Mouse (Mus musculus) cerebellum, adult 11 months (tissue): ENCODE measurements around the gene 1700086D15Rik.

Source experiments
- DNase-seq: peaks from one replicate; pipeline ENCODE4 v3.0.0; 2022

The 1700086D15Rik gene

GRCm38 (mm10) chr11:65159791-65160190 lies at the start of gene 1700086D15Rik:
Gene 1700086D15Rik (minus strand): TSS chr11:65159891.
- DNase-seq: no peak

DNA sequence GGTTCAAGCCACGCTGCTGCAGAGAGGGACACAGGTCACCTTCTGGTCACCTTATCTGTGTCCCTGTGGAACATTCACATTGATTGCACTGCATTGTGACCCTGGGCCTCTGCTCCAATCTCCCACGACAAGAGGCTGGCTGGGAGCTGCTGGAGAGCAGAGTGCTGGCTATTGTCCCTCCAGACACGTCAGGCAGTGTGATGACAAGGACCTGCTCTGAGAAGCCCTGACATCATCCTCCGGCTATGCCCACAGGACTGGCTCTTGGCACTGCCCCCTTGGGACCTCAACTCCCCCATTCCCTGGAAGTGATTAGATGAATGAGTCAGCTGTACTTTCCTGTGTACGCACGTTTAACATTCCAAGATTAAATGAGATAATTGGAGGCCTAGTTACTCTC lies 49.8 kb upstream of the 1700086D15Rik start:
- no peak for DNase-seq

GRCm38 (mm10) chr11:65205306-65205705 lies 45.6 kb upstream of the 1700086D15Rik start:
- DNase-seq: no peak

- DNase-seq: no peak
Measured at GRCm38 (mm10) chr11:65204651-65205050, 45.0 kb upstream of the 1700086D15Rik start.

- no peak for DNase-seq
Measured at GRCm38 (mm10) chr11:65203020-65203419, 43.3 kb upstream of the 1700086D15Rik start.

GRCm38 (mm10) chr11:65202236-65202635 lies 42.5 kb upstream of the 1700086D15Rik start:
- DNase-seq: no peak

GRCm38 (mm10) chr11:65198026-65198425 lies 38.3 kb upstream of the 1700086D15Rik start:
- no peak for DNase-seq

DNA sequence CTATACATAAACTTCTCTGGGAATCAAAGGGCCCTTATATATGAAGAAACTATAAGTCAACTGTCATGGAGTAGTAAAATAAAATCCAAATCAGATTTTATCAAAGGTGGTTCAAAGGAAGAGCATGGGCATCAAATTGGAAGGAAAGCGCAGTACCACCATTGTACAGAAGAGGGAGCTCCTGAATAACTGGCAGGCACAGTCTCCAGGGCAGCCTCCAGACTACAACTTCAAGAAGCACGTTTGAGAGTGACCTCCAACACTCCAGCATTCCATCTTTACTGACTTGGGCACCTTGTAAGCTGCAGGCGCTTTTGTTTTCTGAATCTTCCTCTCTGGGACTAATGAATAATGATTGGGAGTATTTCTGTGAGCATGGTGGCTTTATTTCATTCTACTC lies 37.6 kb upstream of the 1700086D15Rik start:
- peak; percentile 69 for DNase-seq

- no peak for DNase-seq
Measured at GRCm38 (mm10) chr11:65186974-65187373, 27.3 kb upstream of the 1700086D15Rik start.

- no peak for DNase-seq
Measured at GRCm38 (mm10) chr11:65185114-65185513, 25.4 kb upstream of the 1700086D15Rik start.

DNA sequence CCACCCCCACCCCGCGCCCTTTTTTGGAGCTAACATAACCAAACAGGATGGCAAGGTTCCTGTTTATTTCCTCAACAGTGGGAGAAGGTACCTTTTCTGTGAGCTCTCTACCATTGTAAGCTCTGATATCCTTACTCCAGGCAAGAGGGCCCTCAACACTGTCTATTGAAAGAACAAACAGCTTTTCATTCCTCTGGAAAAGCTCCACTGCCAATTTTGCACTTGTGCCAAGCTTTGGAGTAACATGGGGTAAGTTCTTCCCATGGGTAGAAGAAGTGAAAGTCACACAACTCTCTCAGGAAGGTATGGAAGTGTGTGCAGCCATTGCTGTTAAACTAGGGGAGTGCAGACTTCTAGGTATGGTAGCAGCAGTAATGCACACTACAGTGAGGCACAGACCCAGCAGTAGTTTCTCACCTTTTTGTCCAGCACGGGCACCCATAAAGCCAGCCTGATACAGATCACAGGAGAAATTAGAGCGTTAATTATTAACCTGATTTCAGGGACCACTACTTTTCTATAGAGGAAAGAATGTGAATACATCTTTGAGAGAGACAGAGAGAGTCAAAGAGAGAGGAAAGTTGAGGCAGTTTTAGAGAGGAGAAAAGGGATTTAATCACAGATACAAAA lies 10.5 kb upstream of the 1700086D15Rik start:
- no peak for DNase-seq

- DNase-seq: peak; percentile 72
Measured at GRCm38 (mm10) chr11:65162767-65163120, 3.1 kb upstream of the 1700086D15Rik start, which contains the start of gene Arhgap44. Gene Arhgap44 (minus strand): TSS chr11:65162961.

- peak; percentile 70 for DNase-seq
Measured at GRCm38 (mm10) chr11:65161881-65162766, 2.4 kb upstream of the 1700086D15Rik start.

- DNase-seq: no peak
Measured at GRCm38 (mm10) chr11:65160991-65161880, 1.5 kb upstream of the 1700086D15Rik start.

- DNase-seq: no peak
Measured at GRCm38 (mm10) chr11:65158658-65158990, 1.1 kb downstream of the 1700086D15Rik start.

GRCm38 (mm10) chr11:65157966-65158657 lies 1.6 kb downstream of the 1700086D15Rik start:
- DNase-seq: no peak

- peak; percentile 38 for DNase-seq
Measured at GRCm38 (mm10) chr11:65153006-65153405, 6.7 kb downstream of the 1700086D15Rik start.

DNA sequence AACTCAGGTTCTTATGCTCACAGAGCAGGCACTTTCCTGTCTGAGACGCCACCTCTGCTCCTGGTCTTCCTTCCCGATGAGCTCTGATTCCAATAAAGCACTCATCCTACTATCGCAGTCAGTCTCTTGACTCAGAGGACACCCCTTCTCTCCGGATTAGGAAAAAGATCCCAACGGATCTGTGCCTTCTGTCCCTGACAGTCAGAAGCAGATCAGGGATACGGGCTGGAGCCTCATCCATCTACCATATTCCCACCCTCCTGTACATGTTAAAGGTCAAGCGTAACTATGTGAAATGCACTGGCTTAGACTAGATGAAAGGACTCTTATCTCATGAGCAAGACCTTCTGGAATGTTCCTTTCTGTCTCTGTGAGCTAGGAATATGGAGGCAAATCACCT lies 11.2 kb downstream of the 1700086D15Rik start:
- DNase-seq: no peak

GRCm38 (mm10) chr11:65142838-65143417 lies 16.8 kb downstream of the 1700086D15Rik start:
- no peak for DNase-seq

GRCm38 (mm10) chr11:65139030-65139429 lies 20.7 kb downstream of the 1700086D15Rik start:
- no peak for DNase-seq

GRCm38 (mm10) chr11:65137145-65137652 lies 22.5 kb downstream of the 1700086D15Rik start:
- DNase-seq: no peak

GRCm38 (mm10) chr11:65135251-65135739 lies 24.4 kb downstream of the 1700086D15Rik start:
- DNase-seq: peak; percentile 52
